Comparison of ENCODE assay signal across 28 mouse cellular contexts in the genomic region with DNA sequence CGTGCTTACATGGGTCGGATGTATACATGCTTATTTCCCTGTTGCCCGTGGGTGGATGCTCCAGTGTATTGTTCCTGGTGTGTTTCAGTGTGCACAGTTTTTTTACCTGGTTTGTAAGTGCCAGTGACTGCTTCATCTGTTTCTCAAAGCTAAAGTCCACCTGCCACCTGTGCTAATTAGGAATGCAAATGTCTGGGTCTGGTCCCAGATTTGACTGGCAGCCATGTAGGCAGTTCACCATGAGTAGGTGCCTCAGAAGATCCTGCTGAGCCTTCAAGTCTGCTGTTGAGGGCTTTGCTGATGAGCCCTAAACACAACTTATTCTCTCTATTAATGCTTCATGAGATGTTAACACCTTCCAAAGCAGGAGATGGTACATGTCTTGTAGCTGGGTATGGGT. TPM values are rescaled to one million over a fixed set of nuclear protein-coding genes. Genes with fewer than 3 reads are reported as not detected.
DNase-seq lines count a peak whose midpoint lies in the region; ATAC-seq and TF ChIP-seq lines count a peak whose summit lies in the region.
"Had no signal": no experiment of that assay in that cellular context is flagged by ENCODE, and none has a peak within 500 bp of the region (broad histone marks: within the 10 kb centered on the region; RNA-seq: fewer than 3 reads in every experiment).

No protein-coding gene starts in this region.

- no peaks in the 10 kb centered on the region for H3K9me3 ChIP-seq in hindbrain, postnatal 0 days (ENCODE audit: low read length)
- no peaks in the 10 kb centered on the region for H3K9me3 ChIP-seq in hindbrain, embryonic 10.5 days
- H3K9me3 ChIP-seq: embryonic facial prominence, embryonic 15.5 days; forebrain, embryonic 10.5 days; heart, embryonic 10.5 days had no signal

- H3K27me3 ChIP-seq in hindbrain, postnatal 0 days (ENCODE audit: insufficient read depth, low read length) = no peaks in the 10 kb centered on the region
- H3K27me3 ChIP-seq in hindbrain, embryonic 10.5 days (ENCODE audit: insufficient read depth, poor library complexity, severe bottlenecking) = no peaks in the 10 kb centered on the region
- H3K27me3 ChIP-seq: embryonic facial prominence, embryonic 15.5 days; Patski had no signal

- no peak overlapping the region for H3K9ac ChIP-seq in hindbrain, postnatal 0 days (replicated peaks; ENCODE audit: low read length)
- H3K9ac ChIP-seq: embryonic facial prominence, embryonic 15.5 days; hindbrain, embryonic 14.5 days had no signal

- WGBS in hindbrain, postnatal 0 days = 89% methylated on average over 3 of the region's 3 CpGs
- 91% methylated on average over 3 of the region's 3 CpGs for WGBS in hindbrain, embryonic 10.5 days
- 63% methylated on average over 3 of the region's 3 CpGs for WGBS in olfactory bulb, adult 2 months

- H3K36me3 ChIP-seq in hindbrain, postnatal 0 days (ENCODE audit: insufficient read depth, low read length) = peaks cover 41% of the 10 kb centered on the region
- H3K36me3 ChIP-seq in hindbrain, embryonic 10.5 days = peaks cover 49% of the 10 kb centered on the region

- no peak overlapping the region for H3K4me3 ChIP-seq in hindbrain, postnatal 0 days (ENCODE audit: low read length)
- H3K4me3 ChIP-seq in hindbrain, embryonic 10.5 days = no peak overlapping the region
- H3K4me3 ChIP-seq in layer of hippocampus, adult 2 months = no peak overlapping the region
- no peak overlapping the region for H3K4me3 ChIP-seq in olfactory bulb, adult 2 months (ENCODE audit: insufficient read depth, low read depth, low read length)
- H3K4me3 ChIP-seq: embryonic facial prominence, embryonic 15.5 days; erythroblast, embryonic 14.5 days; forebrain, embryonic 10.5 days; heart, embryonic 10.5 days had no signal

- no peak for TF ChIP-seq CTCF in hindbrain, postnatal 0 days (IDR thresholded peaks at IDR 0.05; ENCODE audit: low read depth)
- no peak for TF ChIP-seq CTCF in layer of hippocampus, adult 2 months (conservative IDR thresholded peaks at IDR 0.05)
- no peak for TF ChIP-seq CTCF in olfactory bulb, adult 2 months (IDR thresholded peaks at IDR 0.05; ENCODE audit: insufficient read depth, low read depth, low read length)

- ATAC-seq in cerebellum, adult (ENCODE audit: insufficient number of reproducible peaks, low FRiP score, low TSS enrichment) = peak; percentile 38; the same call in 1 of the 2 replicates
- ATAC-seq in hindbrain, postnatal 0 days = no peak
- ATAC-seq: activated CD4-positive, CD25-positive, alpha-beta regulatory T cell, adult 4 months; forebrain, embryonic 14.5 days; Patski had no signal

- H3K4me1 ChIP-seq in hindbrain, postnatal 0 days (ENCODE audit: insufficient read depth, low read length) = no peaks in the 10 kb centered on the region
- peaks cover 8% of the 10 kb centered on the region for H3K4me1 ChIP-seq in hindbrain, embryonic 10.5 days (replicated peaks)
- H3K4me1 ChIP-seq in olfactory bulb, adult 2 months (ENCODE audit: control insufficient read depth, insufficient read depth, low read length) = peaks cover 14% of the 10 kb centered on the region
- H3K4me1 ChIP-seq: embryonic facial prominence, embryonic 15.5 days; heart, embryonic 10.5 days had no signal

- no peak overlapping the region for H3K4me2 ChIP-seq in hindbrain, postnatal 0 days (ENCODE audit: low read depth, low read length)
- H3K4me2 ChIP-seq: embryonic facial prominence, embryonic 15.5 days; hindbrain, embryonic 14.5 days had no signal

- no peak for TF ChIP-seq POLR2A in olfactory bulb, adult 2 months (IDR thresholded peaks at IDR 0.05; ENCODE audit: insufficient read depth, low read depth, low read length)

- no peak for DNase-seq in cerebellum, adult 9-10 months
- DNase-seq in hindbrain, postnatal 0 days (ENCODE audit: low spot score) = no peak
- DNase-seq in hindbrain, embryonic 10.5 days (ENCODE audit: low spot score) = no peak
- no peak for DNase-seq in layer of hippocampus, adult 2 months (ENCODE audit: low spot score in 2 of 2)
- DNase-seq in layer of hippocampus, postnatal 10 days (ENCODE audit: low spot score in 2 of 2) = no peak
- DNase-seq: adrenal gland, postnatal 14 days; cerebellum, adult 9-11 months; embryo, embryonic 11 days; gastrocnemius, postnatal 10 days; heart, adult 18-20 months; heart, postnatal 10 days had no signal

- peak overlapping the region; percentile 62; the same call in 1 of the 2 replicates for H3K27ac ChIP-seq in hindbrain, postnatal 0 days
- H3K27ac ChIP-seq in hindbrain, embryonic 10.5 days = no peak overlapping the region
- peak overlapping the region; percentile 20; the same call in 1 of the 2 replicates for H3K27ac ChIP-seq in layer of hippocampus, adult 2 months
- H3K27ac ChIP-seq in olfactory bulb, adult 2 months (ENCODE audit: insufficient read depth, low read depth, low read length) = peak overlapping the region; percentile 48; the same call in 1 of the 2 replicates
- H3K27ac ChIP-seq: embryonic facial prominence, embryonic 15.5 days; forebrain, embryonic 10.5 days; heart, embryonic 10.5 days; hindbrain, embryonic 14.5 days had no signal

RNA-seq across cellular contexts. Expression of gene Gabarapl1, which starts 9.6 kb away (rescaled TPM):
- total RNA-seq in hindbrain, postnatal 0 days (2014; rRNA removed) = 272 and 286 TPM in 2 replicates
- 272 and 274 TPM in 2 replicates for polyA plus RNA-seq in hindbrain, postnatal 0 days (2015; fragmentation: Nextera tagmentation; extraction: Ambion mirVana)
- polyA plus RNA-seq in hindbrain, embryonic 10.5 days (2016; fragmentation: Nextera tagmentation; extraction: Ambion mirVana) = 49.1 and 68.0 TPM in 2 replicates
- 100 to 1,000 TPM; 675 to 689 TPM for total RNA-seq in layer of hippocampus, adult 2 months (2021)
- 100 to 1,000 TPM; 386 to 427 TPM for total RNA-seq in layer of hippocampus, postnatal 10 days (2021)
- polyA plus RNA-seq in olfactory bulb, adult 2 months (2012; ENCODE audit: insufficient read depth, insufficient read length, low replicate concordance, missing spikeins) = 169 TPM in 1 of 2 replicates, not detected in the other

RNA-seq across cellular contexts. Expression of gene Tmem52b, which starts 30.2 kb away (rescaled TPM):
- 0.05 TPM in 1 of 2 replicates, not detected in the other for total RNA-seq in hindbrain, postnatal 0 days (2014; rRNA removed)
- polyA plus RNA-seq in hindbrain, postnatal 0 days (2015; fragmentation: Nextera tagmentation; extraction: Ambion mirVana) = not detected in 2 replicates
- polyA plus RNA-seq in hindbrain, embryonic 10.5 days (2016; fragmentation: Nextera tagmentation; extraction: Ambion mirVana) = not detected in 2 replicates
- not detected for total RNA-seq in layer of hippocampus, adult 2 months (2021)
- total RNA-seq in layer of hippocampus, postnatal 10 days (2021) = not detected
- polyA plus RNA-seq in olfactory bulb, adult 2 months (2012; ENCODE audit: insufficient read depth, insufficient read length, low replicate concordance, missing spikeins) = not detected in 2 replicates
- total RNA-seq: adrenal gland, adult 18-20 months; adrenal gland, postnatal 14 days; gastrocnemius, postnatal 10 days; gastrocnemius, postnatal 4 days; heart, adult 18-20 months; heart, postnatal 10 days; hematopoietic stem cell, adult 5-6 weeks; MEL had no signal
- polyA plus RNA-seq: activated CD4-positive, CD25-positive, alpha-beta regulatory T cell, adult 4 months; embryonic facial prominence, embryonic 11.5 days; embryonic facial prominence, embryonic 15.5 days; erythroblast, embryonic 14.5 days; forebrain, embryonic 10.5 days; forebrain, embryonic 14.5 days; heart, embryonic 10.5 days; heart, embryonic 14.5 days had no signal

RNA-seq across cellular contexts. Expression of gene Klre1, which starts 35.2 kb away (rescaled TPM):
- total RNA-seq in hindbrain, postnatal 0 days (2014; rRNA removed) = not detected in 2 replicates
- 0.21 TPM in 1 of 2 replicates, not detected in the other for polyA plus RNA-seq in hindbrain, postnatal 0 days (2015; fragmentation: Nextera tagmentation; extraction: Ambion mirVana)
- not detected in 2 replicates for polyA plus RNA-seq in hindbrain, embryonic 10.5 days (2016; fragmentation: Nextera tagmentation; extraction: Ambion mirVana)
- total RNA-seq in layer of hippocampus, adult 2 months (2021) = not detected
- not detected for total RNA-seq in layer of hippocampus, postnatal 10 days (2021)
- polyA plus RNA-seq in olfactory bulb, adult 2 months (2012; ENCODE audit: insufficient read depth, insufficient read length, low replicate concordance, missing spikeins) = not detected in 2 replicates
- total RNA-seq: adrenal gland, postnatal 14 days; gastrocnemius, postnatal 10 days; gastrocnemius, postnatal 4 days; heart, postnatal 10 days; hematopoietic stem cell, adult 5-6 weeks; MEL had no signal
- polyA plus RNA-seq: activated CD4-positive, CD25-positive, alpha-beta regulatory T cell, adult 4 months; C2C12; embryonic facial prominence, embryonic 11.5 days; embryonic facial prominence, embryonic 15.5 days; erythroblast, embryonic 14.5 days; forebrain, embryonic 10.5 days; forebrain, embryonic 14.5 days; heart, embryonic 10.5 days; heart, embryonic 14.5 days; hindbrain, embryonic 14.5 days; Patski had no signal

RNA-seq across cellular contexts. Expression of gene Olr1, which starts 35.6 kb away (rescaled TPM):
- total RNA-seq in hindbrain, postnatal 0 days (2014; rRNA removed) = not detected in 2 replicates
- 0.09 TPM in 1 of 2 replicates, not detected in the other for polyA plus RNA-seq in hindbrain, postnatal 0 days (2015; fragmentation: Nextera tagmentation; extraction: Ambion mirVana)
- 0.09 TPM in 1 of 2 replicates, not detected in the other for polyA plus RNA-seq in hindbrain, embryonic 10.5 days (2016; fragmentation: Nextera tagmentation; extraction: Ambion mirVana)
- not detected for total RNA-seq in layer of hippocampus, adult 2 months (2021)
- not detected for total RNA-seq in layer of hippocampus, postnatal 10 days (2021)
- polyA plus RNA-seq in olfactory bulb, adult 2 months (2012; ENCODE audit: insufficient read depth, insufficient read length, low replicate concordance, missing spikeins) = not detected in 2 replicates
- total RNA-seq: adrenal gland, postnatal 14 days; gastrocnemius, postnatal 4 days; heart, adult 18-20 months; MEL had no signal
- polyA plus RNA-seq: embryonic facial prominence, embryonic 15.5 days; erythroblast, embryonic 14.5 days; forebrain, embryonic 10.5 days; forebrain, embryonic 14.5 days; hindbrain, embryonic 14.5 days; Patski had no signal

RNA-seq across cellular contexts. Expression of gene Klrd1, which starts 49.0 kb away (rescaled TPM):
- not detected in 2 replicates for total RNA-seq in hindbrain, postnatal 0 days (2014; rRNA removed)
- not detected in 2 replicates for polyA plus RNA-seq in hindbrain, postnatal 0 days (2015; fragmentation: Nextera tagmentation; extraction: Ambion mirVana)
- not detected in 2 replicates for polyA plus RNA-seq in hindbrain, embryonic 10.5 days (2016; fragmentation: Nextera tagmentation; extraction: Ambion mirVana)
- total RNA-seq in layer of hippocampus, adult 2 months (2021) = not detected
- not detected for total RNA-seq in layer of hippocampus, postnatal 10 days (2021)
- not detected in 2 replicates for polyA plus RNA-seq in olfactory bulb, adult 2 months (2012; ENCODE audit: insufficient read depth, insufficient read length, low replicate concordance, missing spikeins)
- total RNA-seq: adrenal gland, postnatal 14 days; gastrocnemius, postnatal 10 days; gastrocnemius, postnatal 4 days; heart, postnatal 10 days; MEL had no signal
- polyA plus RNA-seq: C2C12; embryonic facial prominence, embryonic 11.5 days; erythroblast, embryonic 14.5 days; forebrain, embryonic 10.5 days; forebrain, embryonic 14.5 days; heart, embryonic 10.5 days; heart, embryonic 14.5 days; hindbrain, embryonic 14.5 days; Patski had no signal
